Mouse (Mus musculus) adrenal gland, postnatal 10 days (tissue): ENCODE data around the gene Lrrc20. TPM values are rescaled to one million over a fixed set of nuclear protein-coding genes. Genes with fewer than 3 reads are reported as not detected.
"Not testable (repeated sequence)": the region's sequence is repeated elsewhere in the genome, so short reads cannot be mapped to it uniquely, and the experiment has no call there.

ENCODE experiments used
- DNase-seq: peaks from one replicate; pipeline ENCODE4 v3.0.0; 2021; ENCODE audit warnings: mixed read lengths
- total RNA-seq, 2 experiments: library from RNA; stranded (reverse); gene quantifications; 2 replicates each; pipeline ENCODE4 v1.2.3; 2021

The Lrrc20 gene
- total RNA-seq, 2 experiments from 2014 or later = 10.8 to 13.6 TPM

GRCm38 (mm10) chr10:61572126-61572525 lies 96.5 kb downstream of the Lrrc20 start:
- no peak for DNase-seq

DNA sequence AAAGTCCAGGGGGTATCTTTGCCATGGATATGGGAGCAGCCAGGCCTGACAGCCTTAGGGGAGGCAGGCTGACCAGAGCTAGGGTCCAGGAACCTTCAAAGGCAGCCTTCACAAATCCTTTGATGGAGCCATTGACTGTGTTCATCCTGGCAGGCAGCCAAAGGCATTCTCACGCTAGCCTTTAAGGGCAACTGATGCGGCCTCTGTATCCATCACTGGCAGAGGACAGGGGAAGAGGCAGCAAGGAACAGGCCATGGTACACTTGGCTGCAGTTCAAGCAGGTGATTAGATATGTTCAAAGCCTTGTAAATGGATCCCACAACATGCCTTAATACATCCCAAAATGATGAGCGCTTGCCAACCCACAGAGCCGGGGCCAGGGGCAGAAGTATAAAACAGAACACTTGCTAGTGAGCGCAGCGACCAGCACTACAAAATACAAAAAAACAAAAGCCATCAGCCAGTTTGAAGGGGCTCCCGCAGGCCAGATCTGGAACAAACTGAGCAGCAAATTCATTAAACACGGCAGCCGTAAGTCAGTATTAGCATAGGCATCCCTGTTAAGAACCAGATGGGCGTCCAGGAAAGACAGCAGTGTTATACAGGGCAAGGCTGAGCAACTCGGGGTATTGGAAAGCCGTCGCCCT lies 100.6 kb downstream of the Lrrc20 start:
- peak; percentile 68 for DNase-seq

GRCm38 (mm10) chr10:61587241-61587849 lies 111.7 kb downstream of the Lrrc20 start:
- no peak for DNase-seq

GRCm38 (mm10) chr10:61597991-61598390 lies 122.4 kb downstream of the Lrrc20 start:
- DNase-seq = no peak

DNA sequence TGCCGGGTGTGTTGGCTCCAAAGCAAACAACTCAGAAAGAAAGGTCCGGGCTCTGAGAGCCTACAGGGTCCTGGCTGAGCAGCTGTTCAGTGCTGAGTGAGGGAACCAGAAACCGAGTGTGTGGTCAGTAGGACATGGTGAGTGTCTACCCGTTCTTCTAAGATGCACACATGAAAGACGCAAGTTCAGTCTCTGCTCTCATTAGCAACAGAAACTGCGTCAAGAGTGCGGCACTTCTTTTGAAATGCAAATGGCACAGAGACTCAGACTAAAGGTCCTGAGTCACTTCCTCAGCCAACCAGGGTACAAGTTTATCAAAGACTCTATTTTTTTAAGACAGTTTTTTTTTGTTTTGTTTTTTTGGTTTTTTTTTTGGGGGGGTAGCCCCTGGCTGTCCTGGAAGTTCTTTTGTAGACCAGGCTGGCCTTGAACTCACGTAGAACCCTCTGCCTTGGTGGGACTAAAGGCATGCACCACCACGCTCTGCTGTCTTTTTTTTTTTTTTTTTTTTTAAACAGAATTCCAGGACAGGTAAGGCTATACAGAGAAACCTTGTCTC lies 124.0 kb downstream of the Lrrc20 start:
- no peak for DNase-seq

DNA sequence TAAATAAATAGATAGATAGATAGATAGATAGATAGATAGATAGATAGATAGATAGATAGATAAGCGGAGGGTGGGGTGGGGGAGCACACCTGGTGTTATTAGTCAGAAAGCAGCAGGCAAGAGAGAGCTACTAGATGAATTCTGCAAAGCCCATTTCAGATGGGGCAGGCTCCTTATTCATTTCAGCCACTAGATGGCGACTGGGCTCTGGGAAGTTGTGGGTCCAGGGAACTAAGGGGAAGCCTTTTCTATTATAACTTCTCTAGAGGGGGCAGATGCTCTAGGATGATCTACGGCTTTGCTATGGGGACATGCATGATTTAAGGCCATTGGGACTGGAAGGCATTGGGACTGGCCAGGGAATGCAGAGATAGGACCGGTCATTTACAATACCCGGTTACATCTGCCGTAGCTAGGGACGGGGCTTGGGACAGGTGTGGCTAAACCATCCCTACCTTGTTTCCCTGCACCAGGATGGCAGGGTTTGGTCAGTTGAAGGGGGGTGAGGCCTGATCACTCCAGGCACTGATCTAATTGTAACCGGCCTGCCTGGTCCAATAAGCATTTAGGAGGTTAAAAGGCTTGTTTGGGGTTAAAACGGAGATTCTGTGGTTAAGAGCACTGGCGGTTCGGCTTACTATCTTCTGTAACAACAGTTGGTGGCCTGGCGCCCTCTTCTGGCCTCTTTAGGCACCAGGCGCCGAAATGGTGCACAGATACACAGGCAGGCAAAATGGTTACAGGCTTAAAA lies 126.9 kb downstream of the Lrrc20 start:
- DNase-seq = peak; percentile 80

DNA sequence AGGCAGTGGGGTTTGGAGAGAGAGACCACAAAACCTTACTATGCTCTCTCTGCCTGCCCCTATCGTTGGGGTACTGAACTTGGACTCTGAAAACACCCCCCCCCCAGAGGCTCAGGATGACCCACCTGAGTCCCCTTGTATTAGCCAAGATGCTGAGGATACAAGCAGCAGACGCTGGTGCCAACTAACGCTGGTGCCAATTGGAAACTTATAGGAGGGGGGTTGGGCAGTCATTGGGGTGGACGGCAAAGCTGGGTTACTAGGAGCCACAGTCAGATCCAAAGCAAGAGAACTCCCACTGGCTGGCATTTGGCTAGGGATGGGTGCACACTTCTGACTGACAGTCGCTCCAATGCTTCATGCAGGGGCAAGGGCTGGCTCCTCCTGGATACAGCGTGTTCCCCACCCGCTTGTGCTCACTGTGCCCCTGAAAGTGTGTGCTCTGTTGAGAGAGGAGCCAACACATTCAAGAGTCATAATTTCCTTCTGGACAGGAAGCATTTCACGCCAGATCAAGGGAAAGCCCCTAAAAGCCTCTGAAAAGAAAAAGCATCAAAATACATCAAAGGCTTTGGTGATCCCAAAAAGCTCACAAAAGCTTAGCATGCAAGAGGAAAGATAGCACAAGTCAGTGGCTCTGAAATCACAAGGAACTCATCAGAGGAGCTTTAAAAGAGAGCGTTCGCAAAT lies 128.9 kb downstream of the Lrrc20 start:
- DNase-seq = no peak

GRCm38 (mm10) chr10:61605381-61605780 lies 129.8 kb downstream of the Lrrc20 start:
- not testable (repeated sequence) for DNase-seq

GRCm38 (mm10) chr10:61605851-61606250 lies 130.2 kb downstream of the Lrrc20 start:
- DNase-seq = peak; percentile 81

GRCm38 (mm10) chr10:61608233-61608632 lies 132.6 kb downstream of the Lrrc20 start:
- no peak for DNase-seq

GRCm38 (mm10) chr10:61610650-61611235 lies 135.1 kb downstream of the Lrrc20 start:
- DNase-seq = peak; percentile 69

DNA sequence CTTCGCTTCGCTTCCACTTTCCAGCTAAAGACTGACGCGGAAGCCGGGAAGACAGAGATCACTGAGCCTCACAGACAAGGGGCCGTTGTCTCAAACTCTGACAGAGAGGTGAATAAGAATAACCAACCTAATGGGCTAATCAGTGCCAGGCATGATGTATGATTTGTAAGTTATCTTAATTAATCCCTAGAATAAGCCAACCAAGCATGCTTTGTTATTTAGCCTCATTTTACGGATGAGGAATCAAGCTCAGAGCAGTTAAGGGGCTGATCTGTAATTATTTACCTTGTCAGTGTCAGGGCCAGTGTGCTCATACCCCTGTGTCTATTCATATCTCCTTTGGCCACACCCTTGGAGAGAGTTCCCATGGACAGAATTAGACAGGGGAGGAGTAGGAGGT lies 138.7 kb downstream of the Lrrc20 start:
- no peak for DNase-seq

GRCm38 (mm10) chr10:61618528-61618927 lies 142.9 kb downstream of the Lrrc20 start:
- no peak for DNase-seq

- DNase-seq = no peak
Observed at GRCm38 (mm10) chr10:61621681-61622080, 146.1 kb downstream of the Lrrc20 start.

DNA sequence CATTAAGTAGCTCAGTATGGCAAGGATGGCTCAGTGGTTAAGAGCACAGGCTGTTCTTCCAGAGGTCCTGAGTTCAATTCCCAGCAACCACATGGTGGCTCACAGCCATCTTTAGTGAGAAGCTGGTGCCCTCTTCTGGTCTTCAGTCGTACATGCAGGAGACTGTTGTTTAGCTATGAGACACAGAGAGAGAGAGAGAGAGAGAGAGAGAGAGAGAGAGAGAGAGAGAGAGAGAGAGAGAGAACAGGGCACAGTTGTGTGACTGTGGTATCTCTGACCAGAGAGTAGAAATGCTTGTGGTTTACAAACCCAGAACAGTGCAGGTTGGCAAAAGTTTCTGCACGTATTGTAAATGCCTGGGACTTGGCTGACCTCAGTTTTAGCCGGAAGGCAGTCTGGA lies 148.3 kb downstream of the Lrrc20 start:
- not testable (repeated sequence) for DNase-seq

DNA sequence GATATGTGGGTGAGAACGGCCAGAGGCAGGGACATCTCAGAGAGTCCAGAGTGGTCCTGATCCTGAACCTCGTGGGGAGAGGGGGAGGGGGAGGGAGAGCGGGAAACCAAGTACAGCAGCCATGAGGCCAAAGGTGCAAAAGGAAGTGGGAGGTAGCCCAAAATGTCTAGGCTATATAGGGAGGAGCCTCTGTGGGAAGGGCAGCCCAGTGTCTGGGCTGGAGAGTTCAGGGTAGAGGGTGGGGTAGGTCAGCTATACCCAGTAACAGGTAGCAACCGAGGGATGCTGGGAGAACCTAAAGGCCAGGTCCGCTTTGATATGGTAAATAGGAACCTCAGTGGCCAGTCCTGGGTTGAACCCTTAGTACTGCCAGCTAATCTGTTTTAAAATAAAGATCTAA lies 149.2 kb downstream of the Lrrc20 start:
- DNase-seq = no peak

DNA sequence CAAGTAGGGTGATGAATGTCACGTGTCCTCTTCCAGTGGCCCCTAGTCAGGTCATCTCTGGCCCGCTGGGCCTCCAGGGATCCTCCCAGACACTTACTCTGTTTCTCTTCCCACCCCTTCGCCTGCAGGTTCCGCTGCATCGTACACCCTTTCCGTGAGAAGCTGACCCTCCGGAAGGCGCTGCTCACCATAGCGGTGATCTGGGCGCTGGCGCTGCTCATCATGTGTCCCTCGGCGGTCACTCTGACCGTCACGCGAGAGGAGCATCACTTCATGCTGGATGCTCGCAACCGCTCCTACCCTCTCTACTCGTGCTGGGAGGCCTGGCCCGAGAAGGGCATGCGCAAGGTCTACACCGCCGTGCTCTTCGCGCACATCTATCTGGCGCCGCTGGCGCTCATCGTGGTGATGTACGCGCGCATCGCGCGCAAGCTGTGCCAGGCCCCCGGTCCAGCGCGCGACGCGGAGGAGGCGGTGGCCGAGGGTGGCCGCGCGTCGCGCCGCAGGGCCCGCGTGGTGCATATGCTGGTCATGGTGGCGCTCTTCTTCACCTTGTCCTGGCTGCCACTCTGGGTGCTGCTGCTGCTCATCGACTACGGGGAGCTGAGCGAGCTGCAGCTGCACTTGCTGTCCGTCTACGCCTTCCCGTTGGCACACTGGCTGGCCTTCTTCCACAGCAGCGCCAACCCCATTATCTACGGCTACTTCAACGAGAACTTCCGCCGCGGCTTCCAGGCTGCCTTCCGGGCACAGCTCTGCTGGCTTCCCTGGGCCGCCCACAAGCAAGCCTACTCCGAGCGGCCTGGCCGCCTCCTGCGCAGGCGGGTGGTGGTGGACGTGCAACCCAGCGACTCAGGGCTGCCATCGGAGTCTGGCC lies 150.0 kb downstream of the Lrrc20 start:
- peak; percentile 49 for DNase-seq

GRCm38 (mm10) chr10:61626551-61626950 lies 150.9 kb downstream of the Lrrc20 start:
- peak; percentile 71 for DNase-seq

DNA sequence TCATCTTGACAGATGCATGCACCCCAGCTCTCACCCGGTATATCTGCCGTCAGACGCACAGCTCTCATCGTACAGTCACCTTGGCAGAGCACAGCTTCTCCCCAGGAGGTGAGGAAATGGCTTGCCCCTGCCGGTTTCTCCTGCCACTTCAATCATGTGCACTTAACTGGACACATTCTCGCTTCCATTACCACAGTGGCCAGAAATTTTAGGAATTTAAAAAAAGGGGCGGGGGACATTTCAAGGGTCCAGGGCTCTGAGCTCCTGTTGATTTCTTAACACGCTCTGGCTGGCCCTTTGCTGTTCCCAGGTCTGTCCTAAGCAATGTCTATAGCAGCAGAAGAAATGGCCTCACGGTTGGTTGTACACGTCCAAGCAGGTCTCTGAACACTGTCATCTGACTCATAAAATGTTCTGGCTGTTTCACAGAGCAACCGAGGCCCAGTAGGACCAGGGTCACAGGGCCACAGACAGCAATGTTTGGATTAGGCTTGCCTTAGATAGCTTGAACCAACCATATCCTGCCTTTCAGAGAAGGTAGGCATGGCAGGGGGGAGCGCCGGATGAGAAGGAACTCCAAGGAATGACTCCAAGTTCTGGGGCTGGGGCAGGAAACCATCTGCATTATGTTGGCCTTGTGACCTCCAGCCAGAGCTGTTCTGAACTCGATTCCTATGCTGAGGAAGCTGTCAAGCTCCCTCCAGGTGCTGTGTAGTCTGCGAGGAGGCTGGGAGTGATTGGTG lies 151.8 kb downstream of the Lrrc20 start:
- DNase-seq = peak; percentile 46

DNA sequence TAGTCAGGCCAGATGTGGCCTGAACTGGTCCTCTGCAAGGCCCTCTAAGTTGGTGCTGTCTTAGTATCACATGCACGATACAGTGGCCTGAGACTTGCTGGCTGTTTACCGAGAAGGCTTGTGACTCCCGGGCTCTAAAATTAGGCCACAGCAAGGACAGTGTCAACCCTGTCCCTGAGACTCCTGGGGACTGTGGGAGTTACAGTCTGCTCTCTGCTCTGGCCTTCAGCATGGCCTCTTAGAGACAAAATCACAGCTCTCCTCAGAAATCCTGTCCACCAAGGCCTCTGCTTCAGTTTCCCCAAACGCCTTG lies 152.3 kb downstream of the Lrrc20 start:
- peak; percentile 51 for DNase-seq
